Mouse (Mus musculus) embryonic facial prominence, embryonic 13.5 days (tissue): ENCODE data around the gene Pex19. TPM values are rescaled to one million over a fixed set of nuclear protein-coding genes. Genes with fewer than 3 reads are reported as not detected.
A peak's percentile ranks its signal among the peaks of the same experiment; 100 is the strongest.

Experiments
- ATAC-seq: fragments of 200-750 bp; cut with Nextera tagmentation; 2 replicates; pipeline ENCODE4 v1.8.0; 2017; ENCODE audit warnings: low read depth; ENCODE audit not compliant: insufficient number of reproducible peaks, insufficient read depth, low FRiP score, low TSS enrichment
- H3K27ac ChIP-seq: fragments of 300-500 bp; sonication (generic); 2 replicates; pipeline ENCODE4 v1.5.1; 2015; ENCODE audit warnings: moderate library complexity, mild to moderate bottlenecking, inconsistent platforms
- H3K27me3 ChIP-seq: fragments of 300-500 bp; sonication (generic); 2 replicates; pipeline ENCODE4 v1.6.1; 2015; ENCODE audit warnings: mild to moderate bottlenecking, inconsistent platforms
- H3K36me3 ChIP-seq: fragments of 300-500 bp; sonication (generic); 2 replicates; pipeline ENCODE4 v1.6.1; 2015; ENCODE audit warnings: mild to moderate bottlenecking, inconsistent platforms
- H3K4me1 ChIP-seq: fragments of 300-500 bp; sonication (generic); 2 replicates; pipeline ENCODE4 v1.6.1; 2015; ENCODE audit warnings: inconsistent platforms
- H3K4me2 ChIP-seq: fragments of 300-500 bp; sonication (generic); 2 replicates; pipeline ENCODE4 v1.6.1; 2015; ENCODE audit warnings: moderate library complexity, mild to moderate bottlenecking, inconsistent platforms
- H3K4me3 ChIP-seq: fragments of 300-500 bp; sonication (generic); 2 replicates; pipeline ENCODE4 v1.5.1; 2015; ENCODE audit warnings: mild to moderate bottlenecking, inconsistent platforms
- H3K9ac ChIP-seq: fragments of 300-500 bp; sonication (generic); 2 replicates; pipeline ENCODE4 v1.6.1; 2015; ENCODE audit warnings: mild to moderate bottlenecking, inconsistent platforms
- H3K9me3 ChIP-seq: fragments of 300-500 bp; sonication (generic); 2 replicates; pipeline ENCODE4 v1.6.1; 2016; ENCODE audit warnings: inconsistent platforms
- WGBS: fragments of 180-500 bp; shearing (Covaris S2); methylation state at CpG from one replicate; pipeline ENCODE4 v1.1.7; 2015; ENCODE audit warnings: mixed read lengths; 5-methylcytosine and 5-hydroxymethylcytosine counted together
- polyA plus RNA-seq: library from polyadenylated mRNA; unstranded; fragments of >200 nt; fragmentation: Nextera tagmentation; extraction: Ambion mirVana; gene quantifications from 2 replicates; pipeline ENCODE4 v1.2.1, GENCODE M21; 2015

Pex19 gene
- polyA plus RNA-seq, 1 experiment from 2014 or later = 152 TPM

DNA sequence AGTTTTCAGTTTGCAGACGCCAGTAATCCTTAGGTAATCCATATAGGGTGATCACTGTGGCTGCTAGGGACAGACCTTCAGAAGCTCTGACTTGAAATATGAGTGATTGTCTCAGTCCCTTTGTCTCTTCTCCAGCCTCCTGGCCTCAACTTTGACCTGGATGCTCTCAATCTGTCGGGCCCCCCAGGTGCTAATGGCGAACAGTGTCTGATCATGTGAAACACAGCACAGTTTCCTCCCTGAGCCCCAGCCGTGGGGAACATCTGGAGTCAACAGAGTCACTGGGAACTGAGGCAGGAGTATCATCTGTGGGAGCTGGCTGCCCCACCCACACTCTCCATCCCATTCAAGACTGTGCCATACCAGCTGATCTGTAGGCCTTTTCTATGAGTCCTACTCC lies 7.5 kb downstream of the Pex19 start:
- peaks cover 70% of the 10 kb centered on the region for H3K36me3 ChIP-seq
- ATAC-seq = no peak
- no peak overlapping the region for H3K4me3 ChIP-seq
- no peak overlapping the region for H3K9ac ChIP-seq
- no peaks in the 10 kb centered on the region for H3K9me3 ChIP-seq
- no peak overlapping the region for H3K4me2 ChIP-seq
- no peaks in the 10 kb centered on the region for H3K27me3 ChIP-seq
- 85% methylated on average over 4 of the region's 4 CpGs for WGBS
- peak overlapping the region; percentile 11; the same call in 1 of the 2 replicates for H3K27ac ChIP-seq
- no peaks in the 10 kb centered on the region for H3K4me1 ChIP-seq

DNA sequence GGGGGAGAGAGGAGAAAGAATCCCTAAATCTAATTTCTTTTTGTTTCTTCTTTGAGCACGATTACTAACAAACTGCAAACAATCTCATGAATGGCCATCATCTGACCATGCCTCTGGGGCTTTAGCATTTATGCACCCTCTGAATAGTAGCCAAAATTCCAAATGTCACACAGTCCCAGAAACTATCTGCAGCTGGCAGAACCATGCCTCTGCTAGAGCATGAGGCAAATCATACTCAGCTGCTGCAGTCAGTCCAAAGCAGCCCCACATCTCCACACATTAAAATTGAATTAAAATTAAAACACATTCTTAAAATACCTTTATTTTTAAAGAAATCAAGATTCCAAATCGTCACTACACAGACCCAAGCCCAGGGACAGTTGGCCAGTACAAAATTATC lies 13.6 kb downstream of the Pex19 start:
- 61% methylated on average over 2 of the region's 2 CpGs for WGBS

DNA sequence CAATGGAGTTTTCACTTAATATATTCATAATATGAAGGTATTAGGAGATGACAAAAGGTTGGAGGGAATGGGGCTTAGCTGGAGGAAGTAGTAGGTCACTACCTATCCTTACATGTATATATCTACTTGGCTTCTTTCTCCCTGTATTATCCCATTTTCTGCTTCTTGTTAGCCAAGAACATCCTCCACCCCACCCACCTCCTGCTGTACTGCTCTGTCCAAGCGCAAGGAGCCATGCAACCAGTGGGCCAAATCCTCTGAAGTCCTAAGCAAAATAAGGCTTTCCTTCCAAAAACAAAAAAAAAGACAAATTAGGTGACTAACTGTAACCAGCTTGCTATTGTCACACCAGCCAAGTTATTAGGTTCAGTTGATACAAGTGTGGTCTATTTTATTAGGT lies 14.3 kb downstream of the Pex19 start:
- H3K36me3 ChIP-seq = peaks cover 7% of the 10 kb centered on the region
- ATAC-seq = no peak
- no peak overlapping the region for H3K4me3 ChIP-seq
- H3K4me2 ChIP-seq = no peak overlapping the region
- H3K9me3 ChIP-seq = no peaks in the 10 kb centered on the region
- WGBS = 89% methylated on average over 1 of the region's 1 CpGs
- no peaks in the 10 kb centered on the region for H3K27me3 ChIP-seq
- peaks cover 5% of the 10 kb centered on the region; the same call in 1 of the 2 replicates for H3K4me1 ChIP-seq
- no peak overlapping the region for H3K9ac ChIP-seq
- H3K27ac ChIP-seq = no peak overlapping the region

More for the DNA sequence above, 13.6 kb downstream of the Pex19 start:
- H3K36me3 ChIP-seq = peaks cover 11% of the 10 kb centered on the region
- H3K4me2 ChIP-seq = no peak overlapping the region
- no peak overlapping the region for H3K27ac ChIP-seq
- no peak overlapping the region for H3K4me3 ChIP-seq
- H3K9ac ChIP-seq = no peak overlapping the region
- H3K27me3 ChIP-seq = no peaks in the 10 kb centered on the region
- peaks cover 5% of the 10 kb centered on the region; the same call in 1 of the 2 replicates for H3K4me1 ChIP-seq
- ATAC-seq = no peak
- H3K9me3 ChIP-seq = no peaks in the 10 kb centered on the region

DNA sequence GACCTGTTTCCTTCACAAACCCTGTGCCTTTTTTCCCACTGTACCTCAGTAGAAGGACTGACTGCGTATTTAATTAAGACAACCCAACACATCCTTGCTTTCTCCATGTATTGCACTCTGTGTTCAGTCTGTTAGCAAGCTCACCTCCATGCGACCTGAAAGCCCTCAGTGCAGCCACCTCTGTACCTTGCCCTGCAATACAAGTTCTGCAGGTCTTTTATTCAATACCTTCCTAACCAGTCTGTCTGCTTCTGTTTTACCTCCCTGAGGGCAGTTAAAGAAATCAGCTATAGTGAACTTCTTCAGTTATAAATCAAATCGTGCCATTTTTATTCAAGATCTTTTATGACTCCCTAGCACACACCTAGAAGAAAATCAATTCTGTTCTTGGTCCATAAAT lies 15.0 kb downstream of the Pex19 start:
- no peak for ATAC-seq
- WGBS = 68% methylated on average over 3 of the region's 3 CpGs
- H3K36me3 ChIP-seq = no peaks in the 10 kb centered on the region
- no peak overlapping the region for H3K27ac ChIP-seq
- no peak overlapping the region for H3K9ac ChIP-seq
- no peak overlapping the region for H3K4me3 ChIP-seq
- H3K4me2 ChIP-seq = no peak overlapping the region
- no peaks in the 10 kb centered on the region for H3K9me3 ChIP-seq
- no peaks in the 10 kb centered on the region for H3K27me3 ChIP-seq
- H3K4me1 ChIP-seq = peaks cover 5% of the 10 kb centered on the region; the same call in 1 of the 2 replicates

DNA sequence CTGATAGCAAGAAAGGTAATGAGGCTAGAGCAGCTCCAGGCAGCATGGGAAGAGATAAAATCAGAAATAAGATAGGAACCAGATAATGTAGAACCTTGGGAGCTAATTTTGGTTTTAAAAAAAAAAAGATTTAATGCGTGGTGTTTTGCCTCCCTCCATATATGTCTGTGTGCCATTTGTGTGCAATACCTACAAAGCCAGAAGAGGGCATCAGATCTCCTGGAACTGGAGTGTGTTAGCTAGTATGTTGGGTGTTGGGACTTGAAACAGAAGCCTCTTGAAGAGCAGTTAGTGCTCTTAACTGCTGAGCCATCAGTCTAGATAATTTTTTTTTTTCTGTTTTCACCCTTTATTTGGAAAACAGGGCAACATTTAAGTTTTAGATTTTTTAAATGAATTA lies 17.0 kb downstream of the Pex19 start:
- 24% methylated on average over 1 of the region's 1 CpGs for WGBS

GRCm38 (mm10) chr1:172147835-172148278 lies 21.3 kb downstream of the Pex19 start, which contains the start of gene Dcaf8:
Gene Dcaf8 (plus strand): TSS chr1:172148084.
- Histone ChIP-seq H3K9me3 (no peaks in the 10 kb centered on the region), H3K4me1 (peaks cover 25% of the 10 kb centered on the region), H3K27ac (peak within 1 kb of the TSS; percentile 97), H3K27me3 (no peaks in the 10 kb centered on the region), H3K36me3 (peaks cover 23% of the 10 kb centered on the region), H3K9ac (peak within 1 kb of the TSS; percentile 99), H3K4me3 (peak within 1 kb of the TSS; percentile 90), H3K4me2 (peak within 1 kb of the TSS; percentile 73)
- peak; percentile 99 for ATAC-seq
- under 1% methylated on average over 42 of the region's 42 CpGs for WGBS

More for the DNA sequence above, 17.0 kb downstream of the Pex19 start:
- Histone ChIP-seq H3K4me2 (no peak overlapping the region), H3K4me3 (no peak overlapping the region), H3K27ac (no peak overlapping the region; the same call in 1 of the 2 replicates), H3K4me1 (peaks cover 9% of the 10 kb centered on the region), H3K27me3 (no peaks in the 10 kb centered on the region), H3K9me3 (no peaks in the 10 kb centered on the region), H3K9ac (no peak overlapping the region), H3K36me3 (no peaks in the 10 kb centered on the region)
- no peak for ATAC-seq

DNA sequence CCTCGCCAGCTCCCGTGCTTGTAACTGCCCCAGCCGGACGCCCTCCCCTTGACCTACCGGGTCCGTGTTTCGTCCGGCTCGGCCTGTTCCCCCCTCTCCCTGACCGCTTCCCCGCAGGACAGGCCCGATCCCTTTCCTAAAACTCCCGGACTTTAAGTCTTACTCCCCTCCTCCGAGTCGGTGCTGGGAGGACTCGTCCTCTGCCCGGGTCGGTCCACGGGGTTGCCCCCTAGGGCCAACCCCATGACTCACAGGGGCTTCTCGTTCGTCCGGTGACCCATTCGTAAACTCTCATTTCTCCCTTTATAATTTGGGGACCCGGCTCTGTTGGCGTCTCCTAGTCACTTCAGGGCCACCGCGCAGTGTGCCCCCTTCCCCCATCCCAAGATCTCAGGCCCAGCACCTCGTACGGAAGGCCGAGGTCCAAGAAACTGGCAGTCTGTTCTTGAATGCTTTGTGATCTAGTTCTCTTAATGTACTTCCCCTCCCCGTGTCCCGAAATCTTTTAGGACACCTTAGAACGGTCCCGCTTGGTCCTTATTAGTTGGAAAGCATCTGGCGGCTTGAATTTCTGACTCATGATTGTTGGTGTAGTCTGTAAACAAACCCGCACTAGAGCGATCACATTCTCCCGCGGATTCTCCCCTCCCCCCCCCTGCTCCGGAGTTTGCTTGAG lies 21.9 kb downstream of the Pex19 start:
- Histone ChIP-seq H3K4me1 (peaks cover 21% of the 10 kb centered on the region), H3K36me3 (peaks cover 28% of the 10 kb centered on the region), H3K9me3 (no peaks in the 10 kb centered on the region), H3K27me3 (no peaks in the 10 kb centered on the region), H3K9ac (peak overlapping the region; percentile 99), H3K4me2 (peak overlapping the region; percentile 73), H3K27ac (peak overlapping the region; percentile 97), H3K4me3 (peak overlapping the region; percentile 90)
- WGBS = under 1% methylated on average over 40 of the region's 40 CpGs
- peak; percentile 41 for ATAC-seq

DNA sequence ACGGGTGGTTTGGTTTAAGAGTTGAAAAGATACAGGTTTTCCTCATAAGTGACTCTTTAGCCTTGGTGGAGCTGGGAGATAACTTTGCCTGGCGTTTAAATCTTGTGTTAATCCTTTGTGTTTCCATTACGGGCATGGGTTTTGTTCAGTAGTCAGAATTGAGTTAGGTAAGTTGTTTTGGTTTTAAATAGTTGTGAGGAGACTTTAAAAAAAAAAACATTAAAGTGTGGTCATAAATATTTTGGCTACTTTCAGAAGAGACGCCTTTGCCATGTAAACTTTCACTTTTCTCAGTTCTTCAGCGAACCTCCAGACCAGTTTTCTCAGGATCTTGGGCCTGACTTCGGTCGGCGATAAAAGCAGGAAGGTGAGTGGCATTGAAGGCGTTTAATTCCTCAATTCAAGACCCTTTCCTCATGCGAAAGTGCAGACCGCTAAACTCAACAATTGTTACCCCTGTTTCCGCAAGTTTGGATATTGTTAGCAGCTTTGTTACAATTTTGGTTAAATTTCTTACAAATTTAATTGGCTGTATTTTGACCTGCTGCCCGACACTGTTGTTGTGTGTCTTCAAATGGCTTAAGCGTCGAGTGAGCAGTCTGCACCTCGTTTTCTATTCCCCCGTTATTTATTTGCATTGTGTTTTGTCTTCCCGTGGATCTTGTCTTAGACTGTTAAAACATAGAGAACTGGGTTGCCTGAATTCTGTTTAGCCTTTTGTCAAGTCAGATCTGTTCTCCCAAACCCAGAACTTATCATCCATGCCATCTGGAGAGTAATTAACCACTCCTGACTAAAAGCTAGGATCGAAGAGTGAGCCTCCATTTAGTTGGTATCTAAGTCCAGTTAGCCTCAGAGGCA lies 22.6 kb downstream of the Pex19 start:
- Histone ChIP-seq H3K4me2 (peak overlapping the region; percentile 73), H3K9me3 (no peaks in the 10 kb centered on the region), H3K9ac (peak overlapping the region; percentile 99), H3K36me3 (peaks cover 36% of the 10 kb centered on the region), H3K27ac (peak overlapping the region; percentile 97), H3K4me3 (peak overlapping the region; percentile 90), H3K4me1 (peaks cover 21% of the 10 kb centered on the region), H3K27me3 (no peaks in the 10 kb centered on the region)
- ATAC-seq = no peak
- WGBS = 14% methylated on average over 19 of the region's 19 CpGs

- no peak for ATAC-seq
- no peak overlapping the region for H3K9ac ChIP-seq
- no peak overlapping the region for H3K4me2 ChIP-seq
- H3K4me1 ChIP-seq = peaks cover 14% of the 10 kb centered on the region; the same call in 1 of the 2 replicates
- no peaks in the 10 kb centered on the region for H3K9me3 ChIP-seq
- peaks cover 63% of the 10 kb centered on the region for H3K36me3 ChIP-seq
- no peak overlapping the region for H3K27ac ChIP-seq
- no peaks in the 10 kb centered on the region for H3K27me3 ChIP-seq
- WGBS = 90% methylated on average over 3 of the region's 3 CpGs
- H3K4me3 ChIP-seq = no peak overlapping the region
Measured at GRCm38 (mm10) chr1:172154536-172154935, 28.0 kb downstream of the Pex19 start.

DNA sequence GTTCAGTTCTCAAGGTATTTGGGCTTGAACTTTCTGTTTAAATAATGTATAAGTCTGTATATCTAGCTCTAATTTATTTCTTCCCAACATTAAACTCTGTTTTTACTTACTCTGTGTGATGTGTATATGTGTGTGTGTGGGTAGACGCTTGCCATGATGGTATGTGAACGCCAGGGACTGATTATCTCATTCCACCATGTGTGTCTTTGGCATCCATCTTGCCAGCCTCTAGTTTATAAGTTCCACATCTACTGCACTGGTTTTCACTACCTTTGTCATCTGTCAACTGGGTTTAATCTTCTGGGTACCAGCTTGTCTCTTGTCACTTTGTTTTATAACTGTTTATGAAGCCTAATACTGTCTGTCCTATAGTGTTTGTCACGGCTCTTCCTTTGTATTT lies 29.0 kb downstream of the Pex19 start:
- H3K4me3 ChIP-seq = no peak overlapping the region
- H3K27ac ChIP-seq = no peak overlapping the region
- H3K4me2 ChIP-seq = no peak overlapping the region
- 0 out of 2 replicates have a peak, but pooled peaks cover 6% of the 10 kb centered on the region for H3K4me1 ChIP-seq
- no peaks in the 10 kb centered on the region for H3K27me3 ChIP-seq
- no peak overlapping the region for H3K9ac ChIP-seq
- H3K36me3 ChIP-seq = peaks cover 61% of the 10 kb centered on the region
- 91% methylated on average over 3 of the region's 3 CpGs for WGBS
- H3K9me3 ChIP-seq = no peaks in the 10 kb centered on the region
- ATAC-seq = no peak

DNA sequence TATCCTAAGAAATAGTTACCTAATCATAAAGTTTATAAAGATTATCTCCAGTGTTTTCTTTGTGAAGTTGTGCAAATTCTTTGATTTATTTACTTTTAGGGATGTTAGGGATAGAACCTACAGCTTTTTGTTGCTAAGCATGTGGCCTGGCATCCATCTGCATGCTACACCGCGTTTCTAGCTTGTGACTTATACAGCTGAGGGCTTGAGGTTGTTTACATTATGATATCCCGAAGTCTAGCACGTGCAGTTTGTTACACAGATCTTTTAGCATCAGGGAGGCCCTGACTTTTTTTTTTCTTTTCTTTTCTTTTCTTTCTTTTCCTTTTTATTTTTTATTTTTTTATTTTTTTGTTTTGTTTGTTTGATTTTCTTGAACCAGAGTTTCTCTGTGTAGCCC lies 33.4 kb downstream of the Pex19 start:
- H3K36me3 ChIP-seq = peaks cover 19% of the 10 kb centered on the region
- no peak overlapping the region for H3K9ac ChIP-seq
- WGBS = 63% methylated on average over 4 of the region's 4 CpGs
- no peaks in the 10 kb centered on the region for H3K4me1 ChIP-seq
- no peaks in the 10 kb centered on the region for H3K27me3 ChIP-seq
- H3K4me3 ChIP-seq = no peak overlapping the region
- no peak overlapping the region for H3K4me2 ChIP-seq
- ATAC-seq = no peak
- H3K27ac ChIP-seq = no peak overlapping the region
- no peaks in the 10 kb centered on the region for H3K9me3 ChIP-seq
